Mouse (Mus musculus) small intestine, adult 2 months (tissue): ENCODE measurements at regions not wholly inside any gene's neighbourhood (a gene's known extent, or its start where the extent isn't known, plus 50 kb on each side); places are given as distances from the start of the nearest gene placed in this dataset.

Experiments
- CTCF ChIP-seq: fragments of 200-500 bp; IDR thresholded peaks from 2 replicates; pipeline ENCODE4 v1.5.1; 2012; ENCODE audit warnings: low read depth, mild to moderate bottlenecking, control low read depth, inconsistent platforms, low read length, moderate library complexity, mixed read lengths; ENCODE audit not compliant: insufficient replicate concordance, insufficient read length; ENCODE audit errors: extremely low read depth
- POLR2A ChIP-seq: fragments of 200-500 bp; IDR thresholded peaks from 2 replicates; pipeline ENCODE4 v1.6.1; 2012; ENCODE audit warnings: low read depth, mild to moderate bottlenecking, control low read depth, inconsistent platforms, low read length, moderate library complexity

DNA sequence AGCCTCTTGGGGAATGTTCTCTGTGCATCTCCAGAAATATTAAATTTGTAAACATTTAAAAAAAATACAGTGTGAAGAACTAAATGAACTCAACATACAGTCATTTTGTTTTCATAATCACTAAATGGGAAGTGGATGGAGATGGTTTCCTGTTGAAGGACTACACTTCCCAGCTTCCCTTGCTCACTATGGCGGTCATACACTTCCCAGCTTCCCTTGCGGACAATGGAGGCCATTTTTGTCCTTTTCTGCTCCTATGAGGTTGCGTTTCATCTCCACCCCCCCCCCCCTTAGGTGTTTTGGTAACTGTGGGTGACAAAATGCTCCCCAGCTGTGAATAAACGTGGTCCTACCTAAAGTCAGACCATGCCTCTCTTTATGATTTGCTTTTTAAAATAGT, 119.2 kb downstream of the Tex29 start:
- TF ChIP-seq CTCF: no peak
- TF ChIP-seq POLR2A: no peak
